Mouse (Mus musculus): ENCODE measurements around the gene 4930568D16Rik. TPM values are rescaled to one million over a fixed set of nuclear protein-coding genes. Genes with fewer than 3 reads are reported as not detected.

4930568D16Rik gene
- polyA plus RNA-seq, 1 experiment from 2014 or later = not detected

DNA sequence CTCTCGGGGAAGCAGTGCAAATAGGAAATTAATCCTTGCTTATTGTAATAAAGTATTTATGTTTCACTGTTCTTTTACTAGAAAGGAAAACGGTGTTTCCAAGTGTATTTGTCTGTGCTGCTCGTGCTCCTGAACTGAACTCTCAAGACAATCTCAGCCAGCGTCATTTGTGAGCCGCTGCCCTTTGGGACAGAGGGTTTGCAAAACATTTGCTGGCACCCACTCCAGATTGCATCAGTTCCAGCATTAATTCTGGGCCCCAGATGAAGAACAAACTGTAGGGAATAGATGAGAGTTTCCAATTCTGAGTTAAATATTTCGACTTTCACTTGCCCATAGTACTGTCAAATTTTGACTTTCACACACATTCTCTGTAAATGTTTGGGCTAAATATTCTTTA is 28.8 kb downstream of the 4930568D16Rik start:
- Histone ChIP-seq H3K27me3 (no peaks in the 10 kb centered on the region; the same call in 1 of the 2 replicates), H3K4me1 (replicated peaks) (peaks cover 19% of the 10 kb centered on the region), H3K4me2 (no peak overlapping the region), H3K36me3 (no peaks in the 10 kb centered on the region), H3K27ac (replicated peaks) (no peak overlapping the region), H3K9ac (no peak overlapping the region), H3K9me3 (no peaks in the 10 kb centered on the region), H3K4me3 (no peak overlapping the region)
- ATAC-seq (ENCODE audit: low FRiP score, low read depth) = no peak
- WGBS = 83% methylated on average over 6 of the region's 6 CpGs

DNA sequence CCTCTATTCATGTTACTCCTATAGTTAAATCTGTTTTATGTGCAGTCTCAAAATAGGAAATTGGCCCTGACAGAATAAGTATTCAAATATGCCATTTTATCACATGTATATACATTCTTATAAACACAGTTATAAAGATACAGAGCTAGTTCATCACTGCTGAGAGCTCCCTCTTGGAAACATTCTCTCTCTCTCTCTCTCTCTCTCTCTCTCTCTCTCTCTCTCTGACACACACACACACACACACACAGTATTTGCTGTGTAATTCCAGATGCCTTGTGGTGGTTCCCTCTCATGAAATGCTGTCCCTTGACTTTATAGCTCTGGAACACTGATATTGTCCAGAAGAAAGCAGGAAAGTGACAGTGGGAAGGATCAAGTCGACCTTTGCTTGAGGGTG is 29.5 kb downstream of the 4930568D16Rik start:
- Histone ChIP-seq H3K27ac (replicated peaks) (no peak overlapping the region), H3K36me3 (no peaks in the 10 kb centered on the region), H3K9ac (no peak overlapping the region), H3K27me3 (no peaks in the 10 kb centered on the region; the same call in 1 of the 2 replicates), H3K4me3 (no peak overlapping the region), H3K4me2 (no peak overlapping the region), H3K9me3 (no peaks in the 10 kb centered on the region), H3K4me1 (replicated peaks) (peaks cover 19% of the 10 kb centered on the region)
- WGBS = 79% methylated on average over 1 of the region's 1 CpGs
- ATAC-seq (ENCODE audit: low FRiP score, low read depth) = no peak

DNA sequence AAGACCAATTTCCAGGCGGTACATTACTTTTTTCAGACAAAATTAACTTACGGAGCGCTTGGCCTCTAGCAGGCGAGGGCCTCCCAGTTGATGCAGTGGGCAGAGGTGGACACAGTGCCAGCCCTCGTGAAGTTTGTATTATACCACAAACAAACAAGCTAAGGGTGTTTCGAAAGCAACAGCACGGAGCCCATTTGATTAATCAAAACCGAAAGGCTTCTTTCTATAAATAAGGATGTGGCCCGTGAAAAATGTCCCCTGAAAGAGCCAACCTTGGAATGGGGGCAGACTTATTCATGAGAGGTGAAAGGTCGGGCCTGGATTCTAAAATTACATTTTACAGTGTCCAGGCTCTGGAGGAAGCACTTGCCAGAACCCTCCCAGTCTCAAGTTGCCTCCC is 30.1 kb downstream of the 4930568D16Rik start:
- no peak for ATAC-seq (ENCODE audit: low FRiP score, low read depth)
- no peaks in the 10 kb centered on the region for H3K9me3 ChIP-seq
- WGBS = 40% methylated on average over 10 of the region's 10 CpGs
- H3K36me3 ChIP-seq = no peaks in the 10 kb centered on the region
- no peaks in the 10 kb centered on the region; the same call in 1 of the 2 replicates for H3K27me3 ChIP-seq
- H3K27ac ChIP-seq (replicated peaks) = peak overlapping the region; percentile 77
- H3K4me3 ChIP-seq = peak overlapping the region; percentile 62
- H3K9ac ChIP-seq = peak overlapping the region; percentile 52
- peak overlapping the region; percentile 81 for H3K4me2 ChIP-seq
- peaks cover 19% of the 10 kb centered on the region for H3K4me1 ChIP-seq (replicated peaks)

DNA sequence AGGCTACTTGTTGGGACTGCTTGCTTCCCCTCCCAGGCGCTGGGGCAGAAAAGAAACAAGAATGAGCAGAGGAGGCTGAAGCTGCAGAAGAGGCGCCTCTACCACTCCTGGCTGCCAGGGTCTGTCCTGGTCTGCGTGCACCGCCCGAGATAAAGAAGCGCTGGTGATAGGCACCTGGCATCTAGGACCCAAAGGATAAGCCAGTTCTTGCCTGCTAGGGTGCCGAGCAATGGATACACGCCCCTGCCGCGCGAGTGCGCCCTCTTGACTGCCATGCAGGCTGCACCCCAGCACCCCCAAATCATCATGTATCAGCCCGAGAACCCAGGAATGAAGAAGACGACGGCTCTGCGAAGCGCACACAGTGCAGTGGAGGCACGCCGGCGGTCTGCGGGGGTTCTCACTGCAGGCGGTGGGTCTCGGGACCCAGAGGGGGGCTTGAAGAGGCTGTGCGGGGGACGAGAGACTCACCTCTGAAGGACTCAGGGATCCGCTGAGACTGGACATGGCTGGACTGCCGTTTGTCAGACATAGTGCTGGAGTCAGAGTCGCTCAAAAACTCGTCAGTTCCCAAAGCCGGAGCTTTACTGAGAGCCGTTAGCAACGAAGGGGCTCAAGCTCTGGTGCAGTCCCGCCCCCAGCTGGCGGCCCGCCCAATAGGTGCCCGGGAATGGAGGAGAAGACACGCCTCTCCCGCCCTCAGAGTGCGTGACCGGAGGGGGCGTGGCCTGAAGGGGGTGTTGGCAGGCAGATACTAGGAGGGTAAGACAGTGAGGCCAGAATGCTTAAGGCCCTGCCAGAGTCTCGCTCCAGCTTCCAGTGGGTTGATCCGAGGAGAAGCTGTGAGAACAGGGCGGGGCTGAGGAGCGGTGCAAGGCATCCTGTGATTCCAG is 30.9 kb downstream of the 4930568D16Rik start, which contains the start of gene Stom:
TSS of gene Stom (minus strand) at position 589 of the 893 bp plus-strand sequence.
- Histone ChIP-seq H3K27me3 (no peaks in the 10 kb centered on the region; the same call in 1 of the 2 replicates), H3K9me3 (no peaks in the 10 kb centered on the region), H3K36me3 (no peaks in the 10 kb centered on the region), H3K4me1 (replicated peaks) (peaks cover 19% of the 10 kb centered on the region), H3K4me3 (peak within 1 kb of the TSS; percentile 62), H3K27ac (replicated peaks) (peak within 1 kb of the TSS; percentile 77), H3K9ac (peak within 1 kb of the TSS; percentile 63), H3K4me2 (peak within 1 kb of the TSS; percentile 81)
- ATAC-seq (ENCODE audit: low FRiP score, low read depth) = peak; percentile 99
- WGBS = under 1% methylated on average over 45 of the region's 45 CpGs

DNA sequence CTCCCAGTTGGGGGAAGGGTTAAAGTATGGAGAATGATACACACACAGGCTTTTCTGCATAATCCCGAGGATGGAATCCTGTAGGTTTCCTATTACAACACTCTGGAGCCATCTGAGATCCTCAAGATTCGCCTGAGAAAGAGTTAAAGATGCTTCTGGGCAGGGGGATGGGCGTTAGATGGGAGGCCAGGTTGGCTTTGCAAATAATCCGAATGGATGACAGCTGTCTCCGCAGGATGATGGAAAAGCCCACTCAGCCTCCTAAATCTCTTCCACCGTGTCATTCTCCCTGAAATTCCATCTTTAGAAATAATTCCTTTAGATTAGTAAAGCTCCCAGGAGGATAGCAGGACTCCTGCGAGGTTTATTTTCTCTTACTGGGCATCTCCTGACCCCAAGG is 31.9 kb downstream of the 4930568D16Rik start:
- H3K4me3 ChIP-seq = peak overlapping the region; percentile 62
- peaks cover 19% of the 10 kb centered on the region for H3K4me1 ChIP-seq (replicated peaks)
- 7% methylated on average over 7 of the region's 7 CpGs for WGBS
- peak overlapping the region; percentile 81 for H3K4me2 ChIP-seq
- no peaks in the 10 kb centered on the region; the same call in 1 of the 2 replicates for H3K27me3 ChIP-seq
- no peak overlapping the region for H3K9ac ChIP-seq
- no peak for ATAC-seq (ENCODE audit: low FRiP score, low read depth)
- no peak overlapping the region for H3K27ac ChIP-seq (replicated peaks)
- no peaks in the 10 kb centered on the region for H3K36me3 ChIP-seq
- no peaks in the 10 kb centered on the region for H3K9me3 ChIP-seq

DNA sequence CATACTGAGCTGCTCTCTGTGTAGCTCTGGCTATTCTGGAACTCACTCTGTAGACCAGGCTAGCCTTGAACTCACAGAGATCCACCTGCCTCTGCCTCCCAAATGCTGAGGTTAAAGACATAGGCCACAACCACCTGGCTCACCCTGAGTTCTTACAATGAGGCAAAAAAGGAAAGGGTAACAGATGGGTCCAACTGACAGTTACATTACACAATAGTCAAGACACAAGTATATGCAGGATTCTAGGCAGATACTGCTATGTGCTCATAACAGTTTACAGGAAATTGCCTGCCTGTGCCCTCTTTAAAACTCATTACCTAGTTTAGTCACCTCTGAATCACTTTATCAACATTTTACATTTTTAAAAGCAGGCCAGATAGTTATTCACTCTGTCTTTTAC is 33.9 kb downstream of the 4930568D16Rik start:
- H3K27me3 ChIP-seq = no peaks in the 10 kb centered on the region; the same call in 1 of the 2 replicates

DNA sequence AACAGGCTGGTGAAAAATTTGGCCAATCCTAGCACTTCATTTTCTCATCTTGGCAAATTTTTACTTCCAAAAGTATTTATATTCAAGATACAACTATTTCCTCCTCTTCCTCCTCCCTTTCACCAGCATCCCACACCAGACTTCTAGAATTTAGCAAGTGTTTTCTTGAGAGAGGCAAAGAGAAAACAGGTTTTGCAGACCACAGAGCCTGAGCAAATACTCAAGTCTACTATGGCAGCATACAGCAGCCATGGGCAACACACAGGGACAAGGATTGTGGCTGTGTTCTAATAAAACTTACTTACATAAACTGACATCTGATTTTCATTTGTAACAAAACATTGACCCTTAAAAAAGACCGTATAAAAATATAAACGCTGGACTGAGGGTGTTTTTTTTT is 36.3 kb downstream of the 4930568D16Rik start:
- Histone ChIP-seq H3K27me3 (no peaks in the 10 kb centered on the region; the same call in 1 of the 2 replicates), H3K4me1 (replicated peaks) (peaks cover 10% of the 10 kb centered on the region), H3K9ac (no peak overlapping the region), H3K36me3 (no peaks in the 10 kb centered on the region), H3K4me2 (no peak overlapping the region), H3K27ac (replicated peaks) (no peak overlapping the region), H3K9me3 (no peaks in the 10 kb centered on the region), H3K4me3 (no peak overlapping the region)
- 82% methylated on average over 2 of the region's 2 CpGs for WGBS
- no peak for ATAC-seq (ENCODE audit: low FRiP score, low read depth)

More for the DNA sequence above, 33.9 kb downstream of the 4930568D16Rik start:
- no peaks in the 10 kb centered on the region for H3K36me3 ChIP-seq
- peaks cover 19% of the 10 kb centered on the region for H3K4me1 ChIP-seq (replicated peaks)
- H3K9ac ChIP-seq = no peak overlapping the region
- H3K4me3 ChIP-seq = no peak overlapping the region
- H3K9me3 ChIP-seq = no peaks in the 10 kb centered on the region
- no peak overlapping the region for H3K27ac ChIP-seq (replicated peaks)
- ATAC-seq (ENCODE audit: low FRiP score, low read depth) = no peak
- no peak overlapping the region for H3K4me2 ChIP-seq

DNA sequence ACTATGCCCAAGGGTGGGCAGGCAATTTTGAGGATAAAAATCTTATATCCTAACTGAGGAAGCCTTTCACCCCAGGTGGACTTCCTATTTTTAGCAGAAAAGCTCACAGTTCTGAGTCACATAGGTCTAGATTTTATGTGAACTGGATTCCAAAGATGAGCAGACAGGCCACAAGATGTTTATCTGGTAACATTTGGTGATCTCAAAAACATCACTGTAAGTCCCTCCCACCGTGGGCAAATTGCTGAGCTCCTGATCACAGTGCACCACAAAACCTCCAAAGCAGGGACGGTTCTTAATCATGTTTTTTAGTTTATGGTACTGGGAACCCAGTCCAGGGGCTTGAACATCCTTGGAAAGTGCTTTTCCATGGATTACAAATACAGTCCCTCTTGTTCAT is 38.5 kb downstream of the 4930568D16Rik start:
- no peak for ATAC-seq (ENCODE audit: low FRiP score, low read depth)
- Histone ChIP-seq H3K36me3 (no peaks in the 10 kb centered on the region), H3K27me3 (no peaks in the 10 kb centered on the region), H3K4me2 (no peak overlapping the region), H3K9me3 (no peaks in the 10 kb centered on the region), H3K27ac (replicated peaks) (no peak overlapping the region), H3K9ac (no peak overlapping the region), H3K4me1 (replicated peaks) (no peaks in the 10 kb centered on the region), H3K4me3 (no peak overlapping the region)
- 91% methylated on average over 2 of the region's 2 CpGs for WGBS

DNA sequence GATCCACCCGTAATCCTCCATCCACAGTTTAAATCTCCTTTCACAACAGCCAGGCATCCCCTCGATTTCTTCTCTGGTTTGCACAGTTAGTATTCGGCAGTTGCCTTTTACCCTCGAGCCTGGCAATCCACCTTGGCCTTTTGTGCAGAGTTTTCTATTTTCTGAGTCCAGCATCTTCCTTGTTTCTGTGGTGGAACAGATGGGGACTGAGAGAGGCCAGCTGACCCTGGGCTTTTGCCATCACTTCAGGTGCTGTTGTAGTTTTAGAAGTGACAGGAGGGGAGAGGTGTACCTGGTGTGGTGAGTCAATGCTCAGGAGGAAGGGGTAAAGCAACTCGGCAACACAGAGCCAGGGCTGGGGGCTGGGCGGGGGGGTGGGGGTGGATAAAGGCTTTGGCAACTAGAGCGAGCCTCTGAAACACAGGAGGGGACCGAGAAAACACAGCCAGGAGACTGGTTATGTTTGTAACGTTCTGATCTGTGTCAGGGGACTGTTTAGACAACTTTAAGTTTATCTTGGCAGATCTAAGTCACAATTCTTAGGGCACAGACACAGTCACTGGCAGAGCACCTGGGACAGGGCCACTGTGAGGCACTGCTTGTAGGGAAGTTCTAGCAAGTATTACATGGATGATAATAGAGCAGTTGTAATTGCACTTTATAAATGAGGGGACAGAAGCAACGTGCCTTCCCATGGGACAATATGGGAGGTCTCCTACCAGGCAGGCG is 39.3 kb downstream of the 4930568D16Rik start:
- Histone ChIP-seq H3K27ac (replicated peaks) (no peak overlapping the region), H3K27me3 (no peaks in the 10 kb centered on the region), H3K9me3 (no peaks in the 10 kb centered on the region), H3K36me3 (no peaks in the 10 kb centered on the region), H3K4me3 (no peak overlapping the region), H3K9ac (no peak overlapping the region), H3K4me1 (replicated peaks) (peaks cover 3% of the 10 kb centered on the region; the same call in 1 of the 2 replicates), H3K4me2 (no peak overlapping the region)
- WGBS = 44% methylated on average over 11 of the region's 11 CpGs
- no peak for ATAC-seq (ENCODE audit: low FRiP score, low read depth)

DNA sequence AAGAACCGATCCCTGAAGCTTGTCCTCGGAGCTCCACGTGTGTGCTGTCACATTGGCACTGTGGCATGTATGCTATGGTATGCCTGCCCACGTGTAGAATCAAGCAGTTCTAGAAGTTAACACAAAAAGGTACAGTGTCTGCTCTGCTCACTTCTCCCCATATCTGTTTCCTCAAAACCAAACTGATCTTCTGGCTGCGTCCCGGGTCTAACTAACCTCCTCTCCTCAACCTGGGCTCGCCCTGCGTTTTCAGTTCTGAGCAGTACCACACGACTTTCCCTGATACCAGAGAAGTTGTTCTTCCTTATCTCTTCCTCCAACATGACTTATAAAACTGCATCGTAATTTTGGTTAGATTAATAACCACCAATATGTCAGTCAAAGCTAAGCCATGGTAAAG is 39.9 kb downstream of the 4930568D16Rik start:
- Histone ChIP-seq H3K4me2 (no peak overlapping the region), H3K9ac (no peak overlapping the region), H3K4me1 (replicated peaks) (peaks cover 9% of the 10 kb centered on the region), H3K9me3 (no peaks in the 10 kb centered on the region), H3K27me3 (no peaks in the 10 kb centered on the region), H3K27ac (replicated peaks) (no peak overlapping the region), H3K36me3 (no peaks in the 10 kb centered on the region), H3K4me3 (no peak overlapping the region)
- WGBS = 75% methylated on average over 10 of the region's 10 CpGs
- no peak for ATAC-seq (ENCODE audit: low FRiP score, low read depth)

DNA sequence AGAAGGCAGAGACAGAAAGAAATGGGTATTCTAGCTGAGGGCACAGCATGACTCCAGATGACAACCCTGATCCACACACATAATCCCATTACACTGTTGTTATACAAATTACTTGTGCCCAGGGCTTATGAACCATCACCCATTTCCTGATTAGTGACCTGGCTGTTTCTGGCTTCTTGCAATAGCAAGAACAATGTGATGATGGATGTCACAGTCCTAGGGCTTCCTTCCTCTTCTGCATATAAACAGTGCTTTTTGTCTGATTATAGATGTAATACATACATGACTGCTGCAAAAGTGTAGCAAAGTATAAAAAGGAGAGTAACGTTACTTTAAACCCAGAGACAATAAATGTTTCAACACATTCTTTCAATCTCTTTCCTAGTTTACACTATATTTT is 40.6 kb downstream of the 4930568D16Rik start:
- Histone ChIP-seq H3K9me3 (no peaks in the 10 kb centered on the region), H3K4me2 (no peak overlapping the region), H3K36me3 (no peaks in the 10 kb centered on the region), H3K27me3 (no peaks in the 10 kb centered on the region), H3K4me1 (replicated peaks) (peaks cover 15% of the 10 kb centered on the region), H3K9ac (no peak overlapping the region), H3K27ac (replicated peaks) (no peak overlapping the region), H3K4me3 (no peak overlapping the region)
- ATAC-seq (ENCODE audit: low FRiP score, low read depth) = no peak
- WGBS = 74% methylated on average over 1 of the region's 1 CpGs

DNA sequence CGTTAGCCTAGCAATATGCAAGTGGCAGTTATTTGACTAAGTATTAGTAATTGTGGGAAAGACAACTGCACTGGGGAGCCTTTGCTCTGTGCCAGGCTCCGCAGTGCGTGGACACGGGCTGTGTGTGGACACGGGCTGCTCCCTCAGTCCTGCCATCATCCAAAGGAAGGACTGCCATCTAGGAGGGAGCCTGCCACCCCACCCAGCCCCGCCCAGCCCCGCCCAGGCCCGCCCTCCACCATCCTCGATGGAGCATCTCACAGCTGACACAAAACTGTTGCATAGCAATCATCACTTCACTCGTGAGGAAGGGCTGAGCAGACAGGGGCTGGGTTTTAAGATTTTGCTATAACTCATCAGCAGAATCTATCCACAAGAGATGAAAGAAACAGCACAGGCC is 41.6 kb downstream of the 4930568D16Rik start:
- 73% methylated on average over 10 of the region's 10 CpGs for WGBS
- Histone ChIP-seq H3K9ac (no peak overlapping the region), H3K27ac (replicated peaks) (no peak overlapping the region), H3K4me2 (no peak overlapping the region), H3K4me1 (replicated peaks) (peaks cover 19% of the 10 kb centered on the region), H3K9me3 (no peaks in the 10 kb centered on the region), H3K36me3 (no peaks in the 10 kb centered on the region), H3K4me3 (no peak overlapping the region), H3K27me3 (no peaks in the 10 kb centered on the region)
- no peak for ATAC-seq (ENCODE audit: low FRiP score, low read depth)

Data from hindbrain, embryonic 15.5 days (tissue).